Mouse (Mus musculus): ENCODE data around the gene Gimap8.
A peak's percentile ranks its signal among the peaks of the same experiment; 100 is the strongest.

GRCm38 (mm10) chr6:48681472-48682090, 34.5 kb downstream of the Gimap8 start:
- TF ChIP-seq CTCF (IDR thresholded peaks at IDR 0.05) (no peak), EP300 (IDR thresholded peaks at IDR 0.05) (peak; percentile 72)

All from lung, postnatal 0 days (tissue).